Mouse (Mus musculus) liver, adult 2 months (tissue): ENCODE measurements around the gene Abhd5. TPM values are rescaled to one million over a fixed set of nuclear protein-coding genes. Genes with fewer than 3 reads are reported as not detected.
"Not testable (repeated sequence)": the region's sequence is repeated elsewhere in the genome, so short reads cannot be mapped to it uniquely, and the experiment has no call there.

Source experiments
- DNase-seq: peaks from one replicate; pipeline ENCODE4 v3.0.0-alpha.2; 2011; ENCODE audit warnings: low read depth, low spot score; ENCODE audit errors: extremely low read depth
- H3K27ac ChIP-seq: fragments of 200-500 bp; replicated peaks from 2 replicates; pipeline ENCODE4 v1.5.1; 2012; ENCODE audit warnings: low read depth, mild to moderate bottlenecking, control low read depth, inconsistent platforms, low read length; ENCODE audit not compliant: insufficient read depth
- H3K27me3 ChIP-seq: fragments of 200-500 bp; 2 replicates; pipeline ENCODE4 v1.6.1; 2012; ENCODE audit warnings: mild to moderate bottlenecking, moderate library complexity, low read length, inconsistent platforms; ENCODE audit not compliant: control insufficient read depth, insufficient read depth
- H3K36me3 ChIP-seq: fragments of 200-500 bp; 2 replicates; pipeline ENCODE4 v1.6.1; 2012; ENCODE audit warnings: low read length, inconsistent platforms; ENCODE audit not compliant: control insufficient read depth, insufficient read depth
- H3K4me1 ChIP-seq: fragments of 200-500 bp; 2 replicates; pipeline ENCODE4 v1.6.1; 2011; ENCODE audit warnings: low read length; ENCODE audit not compliant: control insufficient read depth, insufficient read depth
- H3K4me3 ChIP-seq: fragments of 200-500 bp; 2 replicates; pipeline ENCODE4 v1.5.1; 2011; ENCODE audit warnings: low read depth, mild to moderate bottlenecking, control low read depth, low read length, moderate library complexity; ENCODE audit not compliant: insufficient read depth
- H3K79me2 ChIP-seq: fragments of 200-500 bp; 2 replicates; pipeline ENCODE4 v1.6.1; 2012; ENCODE audit warnings: inconsistent platforms, mild to moderate bottlenecking, low read length, moderate library complexity; ENCODE audit not compliant: control insufficient read depth, insufficient read depth
- H3K9ac ChIP-seq: fragments of 200-500 bp; 2 replicates; pipeline ENCODE4 v1.6.1; 2012; ENCODE audit warnings: low read depth, mild to moderate bottlenecking, control low read depth, inconsistent platforms, low read length
- CTCF ChIP-seq: fragments of 200-500 bp; IDR thresholded peaks from 2 replicates; pipeline ENCODE4 v1.5.1; 2011; ENCODE audit warnings: low read depth, low read length, control low read depth
- POLR2A ChIP-seq: fragments of 200-500 bp; IDR thresholded peaks from 2 replicates; pipeline ENCODE4 v1.6.1; 2011; ENCODE audit warnings: low read length, control low read depth; ENCODE audit not compliant: insufficient read depth; ENCODE audit errors: extremely low read depth
- WGBS: fragments of 180-500 bp; shearing (Covaris S2); methylation state at CpG from one replicate; pipeline ENCODE4 v1.1.7; 2018; 5-methylcytosine and 5-hydroxymethylcytosine counted together
- polyA plus RNA-seq: library from polyadenylated mRNA; depleted of rRNA; stranded (reverse); fragments of >200 nt; gene quantifications from 2 replicates; pipeline ENCODE4 v1.2.3, GENCODE M21; 2012
- total RNA-seq: library from RNA; depleted of rRNA; stranded (reverse); fragments of >200 nt; gene quantifications from 2 replicates; pipeline ENCODE4 v1.2.3, GENCODE M21; 2014

Gene Abhd5
- total and polyA plus RNA-seq, 2 experiments = 15.9 to 19.5 TPM

GRCm38 (mm10) chr9:122312296-122312990 is 39.0 kb upstream of the Abhd5 start:
- WGBS = 86% methylated on average over 7 of the region's 7 CpGs
- Histone ChIP-seq H3K27ac (no peak overlapping the region), H3K4me3 (no peak overlapping the region), H3K27me3 (no peaks in the 10 kb centered on the region), H3K4me1 (peaks cover 10% of the 10 kb centered on the region), H3K79me2 (no peaks in the 10 kb centered on the region), H3K9ac (no peak overlapping the region), H3K36me3 (no peaks in the 10 kb centered on the region)
- no peak for TF ChIP-seq POLR2A
- no peak for TF ChIP-seq CTCF
- DNase-seq = no peak

- H3K27ac ChIP-seq, H3K4me3 ChIP-seq, H3K36me3 ChIP-seq, DNase-seq, H3K27me3 ChIP-seq, H3K79me2 ChIP-seq, H3K9ac ChIP-seq, H3K4me1 ChIP-seq: not testable (repeated sequence)
- WGBS = 63% methylated on average over 1 of the region's 1 CpGs
Observed at GRCm38 (mm10) chr9:122313128-122313527, 38.3 kb upstream of the Abhd5 start.

DNA sequence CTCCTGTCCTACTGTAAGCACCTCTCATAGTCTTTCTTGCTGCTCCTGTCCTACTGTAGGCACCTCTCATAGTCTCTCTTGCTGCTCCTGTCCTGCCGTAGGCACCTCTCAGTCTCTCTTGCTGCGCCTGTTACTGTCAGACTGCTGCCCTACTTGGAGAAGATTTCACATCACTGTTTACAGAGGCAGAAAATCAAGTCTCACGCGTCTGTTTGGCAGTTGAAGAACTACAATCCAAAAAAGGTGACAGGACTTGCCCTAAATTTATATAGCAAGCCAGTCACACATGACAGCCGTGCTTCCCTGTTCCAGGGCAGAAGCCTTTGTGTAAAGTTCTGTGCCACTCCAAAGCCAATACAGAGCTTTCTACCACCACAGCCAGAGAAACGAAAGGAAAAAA is 37.0 kb upstream of the Abhd5 start:
- H3K27me3 ChIP-seq = no peaks in the 10 kb centered on the region
- peak; percentile 87 for DNase-seq
- no peaks in the 10 kb centered on the region for H3K79me2 ChIP-seq
- no peaks in the 10 kb centered on the region for H3K36me3 ChIP-seq
- peaks cover 10% of the 10 kb centered on the region for H3K4me1 ChIP-seq
- no peak overlapping the region for H3K27ac ChIP-seq
- 23% methylated on average over 6 of the region's 6 CpGs for WGBS
- H3K4me3 ChIP-seq = no peak overlapping the region
- H3K9ac ChIP-seq = no peak overlapping the region
- TF ChIP-seq POLR2A (no peak), CTCF (no peak)

DNA sequence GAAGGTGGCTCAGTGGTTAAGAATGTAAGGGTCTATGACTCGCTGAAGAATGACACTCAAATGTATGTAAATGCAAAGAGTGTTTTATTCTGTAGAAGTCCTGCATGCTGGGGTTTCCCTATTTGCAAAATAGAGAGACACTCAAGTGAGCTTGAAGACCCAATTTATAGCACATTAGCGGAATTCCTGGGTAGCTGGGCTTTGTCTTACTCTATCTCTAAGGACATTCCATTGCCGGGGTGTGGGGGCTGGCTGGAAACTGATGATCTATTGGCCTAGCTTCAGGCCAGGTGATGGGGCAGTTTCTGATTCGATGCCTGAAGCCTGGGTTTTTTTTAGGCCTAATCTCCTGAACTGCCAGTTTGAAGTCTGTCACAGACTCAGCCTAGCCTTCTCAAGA is 36.5 kb upstream of the Abhd5 start:
- H3K79me2 ChIP-seq = no peaks in the 10 kb centered on the region
- H3K27ac ChIP-seq = no peak overlapping the region
- no peak for DNase-seq
- TF ChIP-seq POLR2A (no peak), CTCF (no peak)
- H3K9ac ChIP-seq = no peak overlapping the region
- no peaks in the 10 kb centered on the region for H3K36me3 ChIP-seq
- peaks cover 10% of the 10 kb centered on the region for H3K4me1 ChIP-seq
- WGBS = 73% methylated on average over 4 of the region's 4 CpGs
- H3K27me3 ChIP-seq = no peaks in the 10 kb centered on the region
- no peak overlapping the region for H3K4me3 ChIP-seq

GRCm38 (mm10) chr9:122315501-122315900 is 35.9 kb upstream of the Abhd5 start:
- Histone ChIP-seq H3K27ac (no peak overlapping the region), H3K27me3 (no peaks in the 10 kb centered on the region), H3K4me1 (peaks cover 10% of the 10 kb centered on the region), H3K9ac (no peak overlapping the region), H3K79me2 (no peaks in the 10 kb centered on the region), H3K36me3 (no peaks in the 10 kb centered on the region), H3K4me3 (no peak overlapping the region)
- WGBS = 56% methylated on average over 11 of the region's 11 CpGs
- DNase-seq = no peak
- TF ChIP-seq CTCF (no peak), POLR2A (no peak)

GRCm38 (mm10) chr9:122316562-122316961 is 34.8 kb upstream of the Abhd5 start:
- TF ChIP-seq POLR2A (no peak), CTCF (no peak)
- peak; percentile 74 for DNase-seq
- WGBS = 18% methylated on average over 7 of the region's 7 CpGs
- no peak overlapping the region for H3K9ac ChIP-seq
- H3K36me3 ChIP-seq = no peaks in the 10 kb centered on the region
- no peaks in the 10 kb centered on the region for H3K27me3 ChIP-seq
- peaks cover 8% of the 10 kb centered on the region for H3K4me1 ChIP-seq
- no peak overlapping the region for H3K4me3 ChIP-seq
- no peaks in the 10 kb centered on the region for H3K79me2 ChIP-seq
- H3K27ac ChIP-seq = no peak overlapping the region
